Mouse (Mus musculus) layer of hippocampus, adult 9-11 months (tissue): ENCODE results near the gene Gm12216.

ENCODE experiments used
- DNase-seq: peaks from one replicate; pipeline ENCODE4 v3.0.0; 2022

The Gm12216 gene

GRCm38 (mm10) chr11:53819511-53819910, 39.5 kb downstream of the Gm12216 start:
- no peak for DNase-seq

- no peak for DNase-seq
Observed at GRCm38 (mm10) chr11:53818794-53819193, 40.3 kb downstream of the Gm12216 start.

- DNase-seq, result no peak
Observed at GRCm38 (mm10) chr11:53816841-53817375, 42.1 kb downstream of the Gm12216 start.

DNA sequence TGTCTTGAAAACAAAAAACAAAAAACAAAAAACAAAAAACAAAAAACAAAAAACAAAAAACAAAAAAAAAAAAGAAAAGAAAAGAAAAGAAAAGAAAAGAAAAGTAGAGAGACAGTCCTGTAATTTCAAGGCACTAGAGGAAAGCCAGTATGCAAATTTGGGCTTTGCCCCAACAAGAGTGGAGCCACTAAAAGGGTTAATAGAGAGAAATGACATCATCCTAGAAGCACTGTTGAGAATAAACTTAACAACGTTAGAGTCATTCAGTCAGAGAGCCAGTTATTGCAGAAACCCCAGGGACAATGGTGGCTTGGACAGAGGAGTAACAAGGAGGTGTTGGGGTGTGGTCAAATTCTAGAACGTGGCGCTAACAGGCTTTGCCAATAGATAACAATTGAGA, 44.2 kb downstream of the Gm12216 start:
- DNase-seq, result no peak

DNA sequence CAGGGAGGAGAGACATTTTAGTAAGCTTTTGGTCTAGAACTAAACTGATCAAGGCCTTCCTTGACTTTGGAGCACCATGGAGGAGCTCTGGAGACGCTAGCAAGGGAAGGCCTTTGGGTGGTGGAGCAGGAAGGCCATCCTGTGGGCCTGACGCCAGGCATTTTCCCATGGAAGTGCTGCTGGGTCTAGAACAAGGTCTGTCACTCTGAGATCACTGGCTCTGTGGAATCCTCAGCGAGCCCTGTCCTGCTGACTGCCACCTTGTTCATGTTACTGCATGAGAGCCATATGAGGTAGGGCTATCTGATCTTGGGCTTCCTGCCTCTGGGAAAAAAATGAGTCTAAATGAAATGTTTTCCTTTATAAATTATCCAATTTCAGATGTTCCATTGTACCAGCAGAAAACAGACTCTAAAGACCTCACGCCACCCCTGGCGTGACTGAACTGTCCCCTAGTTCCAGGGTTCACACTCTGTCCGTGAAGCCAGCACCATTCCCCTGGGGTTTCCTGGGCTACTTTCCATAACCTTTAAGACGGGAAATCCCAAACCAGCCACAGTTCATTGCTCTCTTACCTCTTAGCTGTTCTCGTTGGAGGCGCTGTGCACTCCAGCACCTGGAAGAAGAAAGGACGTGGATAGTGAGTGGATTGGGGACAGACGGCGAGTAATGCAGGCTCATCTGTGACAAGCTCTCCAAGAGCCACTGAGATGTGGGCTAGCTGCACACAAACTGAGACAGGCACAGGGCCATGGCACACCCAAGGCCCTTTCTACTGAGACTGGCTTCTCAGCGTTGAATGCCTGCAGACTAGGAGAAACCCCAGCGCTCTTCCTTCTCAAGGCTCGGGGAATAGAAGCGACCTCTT, 45.8 kb downstream of the Gm12216 start:
- no peak for DNase-seq

DNA sequence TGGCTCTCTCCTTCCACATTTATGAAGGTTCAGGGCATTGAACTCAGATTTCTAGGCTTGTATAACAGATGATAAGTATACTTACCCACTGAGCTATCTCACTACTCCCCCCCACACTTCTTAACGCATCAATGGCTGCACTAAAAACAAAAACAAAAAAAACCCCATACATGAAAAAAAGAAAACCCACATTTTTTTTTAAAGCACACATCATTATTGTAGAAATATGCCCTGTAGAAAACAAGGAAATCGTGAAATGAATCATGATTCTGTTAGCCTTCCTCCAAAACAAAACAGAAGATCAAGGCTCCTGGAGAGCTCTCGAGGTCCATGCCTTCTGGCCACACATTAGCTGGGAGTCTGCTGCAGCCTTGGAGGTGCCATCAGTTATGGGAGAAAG, 47.7 kb downstream of the Gm12216 start:
- DNase-seq, result no peak

DNA sequence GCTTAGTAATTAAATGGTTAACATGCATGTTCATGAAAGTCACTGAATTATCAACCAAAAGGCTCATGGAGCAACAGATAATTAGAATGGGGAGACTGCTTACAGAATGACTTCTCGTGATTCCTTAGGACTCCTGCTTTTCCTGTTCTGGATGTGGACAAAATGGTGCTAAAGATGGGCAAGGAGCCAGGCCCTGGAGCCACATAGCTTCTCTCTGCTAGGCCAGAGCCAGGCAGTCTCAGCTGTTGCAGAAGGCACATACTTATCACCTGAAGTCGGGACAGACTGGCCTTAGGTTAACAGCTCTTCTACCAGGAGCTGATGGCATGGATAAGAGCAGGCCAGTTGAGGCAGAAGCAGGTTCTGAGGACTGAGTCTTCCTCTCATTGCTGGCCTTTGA, 48.3 kb downstream of the Gm12216 start:
- DNase-seq, result no peak

DNA sequence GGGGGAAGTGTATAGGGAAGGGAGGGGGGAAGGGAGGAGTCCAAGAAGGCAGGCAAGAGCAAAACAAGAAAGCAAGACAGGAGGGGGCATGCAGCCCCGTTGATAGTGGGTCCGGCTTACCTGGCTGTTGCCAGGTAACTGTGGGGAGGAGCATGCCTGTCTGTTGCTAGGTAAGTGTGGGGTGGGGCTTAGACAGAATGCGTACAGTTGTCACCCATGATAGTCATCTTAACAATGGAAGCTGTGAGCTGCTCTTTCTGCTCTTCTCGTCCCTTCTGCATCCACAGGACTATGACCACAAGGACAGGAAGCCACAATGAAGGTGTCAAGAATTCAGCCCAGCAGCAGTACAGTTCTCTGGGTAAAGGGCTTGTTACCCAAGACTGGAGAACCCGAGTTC, 48.9 kb downstream of the Gm12216 start:
- no peak for DNase-seq

- no peak for DNase-seq
Observed at GRCm38 (mm10) chr11:53809354-53809753, 49.7 kb downstream of the Gm12216 start.

DNA sequence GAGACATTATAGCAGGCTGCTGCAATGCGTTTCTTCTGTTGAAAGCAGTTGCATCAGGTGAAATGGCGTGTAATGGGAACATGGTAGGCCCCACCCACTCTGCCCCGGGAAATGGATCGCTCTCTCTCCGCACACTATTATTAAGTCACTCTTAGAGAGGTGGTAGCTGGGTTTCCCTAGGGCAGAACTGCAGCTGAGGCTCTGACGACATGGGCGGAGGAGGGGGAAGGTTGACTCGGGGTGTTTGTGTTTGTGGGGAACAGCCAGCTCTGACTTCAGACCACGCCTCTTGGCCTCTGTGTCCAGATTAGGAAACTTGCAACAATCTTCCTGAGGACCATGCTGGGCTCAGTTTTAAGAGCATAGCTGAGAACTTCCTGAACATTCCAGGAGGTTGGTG, 53.3 kb downstream of the Gm12216 start:
- peak; percentile 30 for DNase-seq

- no peak for DNase-seq
Observed at GRCm38 (mm10) chr11:53804569-53805344, 54.3 kb downstream of the Gm12216 start.

- DNase-seq, result no peak
Observed at GRCm38 (mm10) chr11:53803494-53803893, 55.6 kb downstream of the Gm12216 start.

GRCm38 (mm10) chr11:53803093-53803492, 56.0 kb downstream of the Gm12216 start:
- DNase-seq, result no peak

DNA sequence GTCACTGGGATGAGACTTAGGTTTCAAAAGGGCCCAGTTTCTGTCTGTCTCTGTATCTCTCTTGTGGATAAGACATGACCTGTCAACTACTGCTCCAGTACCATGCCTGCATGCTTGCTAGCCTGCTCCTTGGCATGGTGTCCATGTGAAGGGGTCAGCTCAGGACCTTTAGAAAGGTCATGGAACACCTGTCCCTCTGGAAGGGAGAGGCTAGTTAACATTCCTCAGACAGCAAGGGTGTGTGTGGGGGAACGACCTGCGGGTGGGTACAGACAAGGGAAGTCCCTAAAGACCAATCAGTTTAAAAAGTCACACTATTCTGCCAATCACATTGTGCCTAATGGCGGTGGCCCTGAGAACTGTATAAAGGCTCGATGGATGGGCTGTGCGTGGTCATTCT, 58.1 kb downstream of the Gm12216 start:
- no peak for DNase-seq

DNA sequence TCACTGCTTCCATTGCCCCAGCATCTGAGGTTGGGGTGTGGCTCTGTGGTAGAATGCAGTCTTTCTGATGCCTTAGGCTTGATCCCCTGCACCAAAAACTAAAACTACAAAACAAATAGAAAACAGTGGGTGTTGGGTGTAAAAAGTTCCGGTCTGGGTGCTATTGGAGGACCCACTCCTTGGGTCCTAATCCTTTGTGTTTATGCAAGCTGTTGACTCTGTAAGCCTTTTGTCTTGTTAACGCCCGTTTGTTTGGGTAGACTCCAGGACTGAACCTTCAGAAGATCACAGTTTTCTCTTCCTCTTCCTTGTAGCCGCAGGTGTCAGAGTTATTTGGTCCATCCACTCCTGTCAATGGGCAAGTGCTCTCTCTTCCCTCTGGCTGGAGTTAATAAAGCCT, 59.0 kb downstream of the Gm12216 start:
- DNase-seq, result no peak

- no peak for DNase-seq
Observed at GRCm38 (mm10) chr11:53798041-53798711, 60.9 kb downstream of the Gm12216 start.

GRCm38 (mm10) chr11:53797386-53797920, 61.6 kb downstream of the Gm12216 start:
- DNase-seq, result no peak

GRCm38 (mm10) chr11:53796409-53797151, 62.5 kb downstream of the Gm12216 start:
- DNase-seq, result no peak

- no peak for DNase-seq
Observed at GRCm38 (mm10) chr11:53795813-53796212, 63.2 kb downstream of the Gm12216 start.

GRCm38 (mm10) chr11:53794671-53795557, 64.1 kb downstream of the Gm12216 start:
- peak; percentile 60 for DNase-seq

DNA sequence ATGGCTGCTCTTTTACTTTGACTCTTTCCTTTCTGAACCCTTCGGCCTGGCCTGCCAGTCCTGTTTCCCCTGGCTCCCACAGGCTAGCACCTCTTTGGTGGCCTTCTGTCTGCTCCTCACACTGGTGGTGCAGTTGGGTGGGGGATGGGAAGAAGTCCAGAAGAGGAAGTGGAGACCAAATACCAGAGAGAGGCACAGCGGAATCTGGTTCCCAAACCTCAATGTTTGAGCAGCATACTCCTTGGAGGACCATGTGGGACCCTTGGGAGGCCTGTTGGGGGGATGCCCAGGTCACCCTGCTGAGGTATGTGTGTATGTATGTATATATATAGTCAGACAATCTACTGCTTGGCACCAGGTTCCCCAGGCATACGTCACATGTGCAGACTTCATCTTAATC, 65.0 kb downstream of the Gm12216 start:
- peak; percentile 70 for DNase-seq
